Mouse (Mus musculus): ENCODE measurements at regions not wholly inside any gene's neighbourhood (a gene's known extent, or its start where the extent isn't known, plus 50 kb on each side); places are given as distances from the start of the nearest gene placed in this dataset.

DNA sequence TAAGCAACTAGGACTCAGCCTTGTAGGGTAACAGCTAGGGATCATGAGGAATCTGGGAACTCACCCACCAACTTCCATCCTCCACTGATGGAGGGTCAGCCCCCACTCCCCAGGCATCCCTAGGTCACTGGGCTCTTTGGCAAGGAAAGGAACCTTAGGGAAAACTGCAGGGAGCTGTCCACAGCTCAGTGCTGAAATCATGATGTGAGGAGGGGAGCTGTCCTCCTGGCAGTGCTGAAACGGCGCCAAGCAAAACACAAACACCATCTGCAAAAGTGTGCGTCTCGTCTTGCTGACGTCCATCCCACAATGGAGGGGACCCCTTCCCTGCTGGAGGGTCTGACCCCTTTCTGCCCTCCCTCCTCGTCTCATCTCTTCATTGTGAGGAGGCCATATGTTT lies 68.6 kb upstream of the Rph3a start:
- ChIA-PET CTCF (no interaction called here), POLR2A (interaction anchor here in 2 of 4 experiments (0.5 to 0.6 kb wide), 2 partner anchors 46 to 309 kb away, joined by 3 to 4 read pairs; no protein-coding TSS in a partner anchor)

DNA sequence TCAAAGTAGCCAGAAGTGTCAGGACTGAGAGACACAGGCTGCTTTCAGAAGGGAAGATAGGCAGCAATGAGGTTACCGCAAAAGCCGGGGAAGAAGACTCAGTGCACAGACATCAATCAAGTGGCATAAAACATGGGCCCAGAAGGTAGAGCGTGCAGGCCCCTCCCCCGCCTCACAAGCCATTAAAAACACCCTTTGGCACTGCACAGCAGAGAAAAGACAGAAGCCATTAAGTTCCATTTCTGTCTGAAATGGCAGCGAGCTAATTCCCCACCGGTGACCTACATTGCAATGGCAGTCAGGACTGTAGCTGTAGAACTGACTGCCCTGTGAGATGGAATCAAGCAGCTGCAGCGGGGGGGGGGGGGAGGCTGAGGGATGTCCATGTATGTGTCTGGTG lies 66.8 kb upstream of the Rph3a start:
- ChIA-PET POLR2A (no interaction called here), CTCF (interaction anchor here in 1 of 4 experiments (0.6 kb wide), 1 partner anchor 584 kb away, joined by 5 read pairs; no protein-coding TSS in a partner anchor)

DNA sequence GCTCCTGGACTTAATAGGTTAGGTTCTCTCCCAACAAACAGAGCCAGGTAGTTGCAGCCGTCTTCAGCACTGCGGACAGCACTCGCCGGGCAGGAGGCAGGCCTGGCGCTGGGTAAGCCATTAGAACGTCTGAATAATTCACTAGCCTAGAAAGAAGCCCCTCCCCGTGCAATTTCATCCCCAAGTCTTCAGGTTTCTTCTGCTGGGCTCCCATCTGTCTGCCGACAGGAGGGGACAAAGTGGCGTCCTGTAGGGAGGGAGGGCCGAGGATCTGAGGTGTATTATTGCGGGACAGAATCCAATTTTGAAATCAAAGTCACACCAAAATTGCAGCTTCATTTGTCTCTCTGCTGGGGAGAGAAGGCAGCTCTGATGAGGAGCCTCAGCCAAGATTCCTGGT lies 58.9 kb upstream of the Rph3a start:
- ChIA-PET CTCF (interaction anchor here in 1 of 4 experiments (0.6 kb wide), 1 partner anchor 463 kb away, joined by 4 read pairs; no protein-coding TSS in a partner anchor), POLR2A (interaction anchor here in 1 of 4 experiments (0.6 kb wide), 1 partner anchor 461 kb away, joined by 3 read pairs; no protein-coding TSS in a partner anchor)

DNA sequence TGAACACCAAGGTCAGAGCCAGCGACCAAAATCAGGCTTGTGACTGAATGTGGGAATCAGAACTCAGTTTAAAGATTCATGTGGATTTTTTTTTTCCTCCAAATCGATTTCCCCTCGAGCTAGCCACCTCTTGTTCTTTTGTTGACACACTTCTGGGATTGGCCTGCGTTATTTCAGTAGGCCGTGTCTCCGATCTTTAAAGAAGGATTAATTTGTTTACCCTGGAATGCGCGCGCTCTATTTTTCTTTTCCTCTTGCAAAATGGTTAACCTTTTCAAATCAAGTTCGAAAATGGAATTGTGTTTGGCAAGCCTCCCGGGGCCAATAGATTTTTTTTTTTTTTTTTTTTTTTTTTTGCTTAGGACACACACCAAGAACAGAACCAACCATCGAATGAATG lies 54.8 kb upstream of the Rph3a start:
- POLR2A ChIA-PET = no interaction called here

DNA sequence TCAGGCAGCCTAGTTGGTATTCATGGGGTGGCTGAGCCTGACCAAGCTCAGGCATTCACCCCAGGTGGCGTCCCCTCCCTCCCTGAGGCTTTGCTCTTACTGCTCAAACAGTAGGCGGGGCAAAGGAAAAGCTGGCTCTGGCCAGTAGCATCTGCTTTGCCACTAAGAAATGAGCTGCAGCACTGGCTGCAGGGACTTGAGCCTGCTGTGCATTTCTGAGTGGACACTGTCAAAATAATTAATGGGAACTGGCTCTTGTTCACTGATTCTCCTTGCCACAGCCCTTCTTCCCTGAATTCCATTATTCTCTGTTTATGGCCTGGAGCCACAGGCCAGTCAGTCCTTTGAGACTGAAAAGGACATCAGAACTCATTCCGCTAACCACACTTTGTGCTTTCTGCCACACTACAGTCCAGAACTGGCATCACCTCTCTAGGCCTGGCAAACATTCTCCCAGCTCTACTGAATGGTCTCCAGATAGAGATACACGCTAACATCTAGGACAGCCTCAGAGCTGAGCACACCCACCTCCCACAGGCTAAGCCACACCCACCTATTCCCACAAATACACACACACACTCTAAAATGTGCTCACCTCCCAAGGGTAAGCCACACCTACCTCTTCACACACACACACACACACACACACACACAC lies 53.2 kb upstream of the Rph3a start:
- ChIA-PET CTCF (interaction anchor here in 1 of 4 experiments (2.2 kb wide), 1 partner anchor 63 kb away, joined by 7 read pairs; no protein-coding TSS in a partner anchor), POLR2A (interaction anchor here in 1 of 4 experiments (1.4 kb wide), 1 partner anchor 10 kb away, joined by 4 read pairs; no protein-coding TSS in a partner anchor)

More for the DNA sequence above, 54.8 kb upstream of the Rph3a start:
- CTCF ChIA-PET = no interaction called here

DNA sequence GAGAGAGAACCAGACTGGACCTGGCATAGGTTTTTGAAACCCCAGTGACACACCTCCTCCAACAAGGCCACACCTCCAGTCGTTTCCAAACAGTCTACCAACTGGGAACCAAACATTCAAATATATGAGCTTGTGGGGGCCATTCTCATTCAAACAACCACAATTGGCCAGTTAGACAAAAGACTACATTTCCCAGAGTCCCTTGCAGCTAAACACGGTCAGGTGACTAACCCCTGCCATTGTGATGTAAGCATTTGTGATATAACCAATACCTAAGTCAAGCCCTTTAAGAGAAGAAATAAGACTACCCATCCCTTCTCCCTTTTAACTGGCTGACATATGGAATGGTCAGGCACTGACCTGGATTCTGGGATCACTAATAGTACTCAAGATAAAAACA lies 51.8 kb upstream of the Rph3a start:
- ChIA-PET CTCF (interaction anchor here in 3 of 4 experiments (0.6 to 2.2 kb wide), 5 partner anchors 50 to 249 kb away, joined by 4 to 14 read pairs (median 4); partner anchors contain the start of gene Oas1c (in 1 of the 3)), POLR2A (interaction anchor here in 1 of 4 experiments (0.7 kb wide), 1 partner anchor 119 kb away, joined by 3 read pairs; no protein-coding TSS in a partner anchor)

All from embryonic stem cell, embryonic (primary cell).